Mouse (Mus musculus) megakaryocyte progenitor cell, adult 5-6 weeks (primary cell): Measurements from ENCODE around the gene Ak3. TPM values are rescaled to one million over a fixed set of nuclear protein-coding genes. Genes with fewer than 3 reads are reported as not detected.
A peak's percentile ranks its signal among the peaks of the same experiment; 100 is the strongest.
"Not testable (repeated sequence)": the region's sequence is repeated elsewhere in the genome, so short reads cannot be mapped to it uniquely, and the experiment has no call there.

Experiments
- ATAC-seq: replicated peaks from 2 replicates; pipeline ENCODE4 v1.8.0; 2016; ENCODE audit warnings: mild to moderate bottlenecking, moderate TSS enrichment, inconsistent platforms; ENCODE audit not compliant: poor library complexity
- total RNA-seq, 2 experiments: library from RNA; stranded (forward) in 1 of 2; stranded (reverse) in 1 of 2; fragments of 157-497, 149-512 nt in 1 of 2; fragments of 200-1000 nt in 1 of 2; gene quantifications; 2 replicates each; pipeline versions ENCODE4 v1.2.3 to v1.2.4; 2015 to 2017

Ak3 gene
- total RNA-seq, 2 experiments from 2014 or later: 22.3 to 50.1 TPM

GRCm38 (mm10) chr19:29044353-29044768 lies 3.4 kb downstream of the Ak3 start:
- ATAC-seq: no peak

GRCm38 (mm10) chr19:29042647-29043046 lies 5.1 kb downstream of the Ak3 start:
- ATAC-seq: peak; percentile 45

- no peak for ATAC-seq
Observed at GRCm38 (mm10) chr19:29042143-29042542, 5.6 kb downstream of the Ak3 start.

- no peak for ATAC-seq
Observed at GRCm38 (mm10) chr19:29040206-29040605, 7.6 kb downstream of the Ak3 start.

GRCm38 (mm10) chr19:29039334-29039733 lies 8.4 kb downstream of the Ak3 start:
- ATAC-seq: no peak

- no peak for ATAC-seq
Observed at GRCm38 (mm10) chr19:29037541-29037940, 10.2 kb downstream of the Ak3 start.

- no peak for ATAC-seq
Observed at GRCm38 (mm10) chr19:29037026-29037425, 10.7 kb downstream of the Ak3 start.

GRCm38 (mm10) chr19:29032662-29033061 lies 15.1 kb downstream of the Ak3 start:
- ATAC-seq: no peak

GRCm38 (mm10) chr19:29031788-29032187 lies 16.0 kb downstream of the Ak3 start:
- no peak for ATAC-seq

- peak; percentile 23; the same call in 1 of the 2 replicates for ATAC-seq
Observed at GRCm38 (mm10) chr19:29024391-29024947, 23.3 kb downstream of the Ak3 start.

- no peak for ATAC-seq
Observed at GRCm38 (mm10) chr19:29021754-29022345, 25.9 kb downstream of the Ak3 start.

- ATAC-seq: no peak; the same call in 1 of the 2 replicates
Observed at GRCm38 (mm10) chr19:29019647-29020046, 28.1 kb downstream of the Ak3 start.

GRCm38 (mm10) chr19:29016786-29017185 lies 31.0 kb downstream of the Ak3 start:
- ATAC-seq: no peak

GRCm38 (mm10) chr19:29016204-29016765 lies 31.5 kb downstream of the Ak3 start:
- no peak for ATAC-seq

- ATAC-seq: no peak
Observed at GRCm38 (mm10) chr19:29015410-29016203, 32.2 kb downstream of the Ak3 start.

GRCm38 (mm10) chr19:29014466-29015055 lies 33.2 kb downstream of the Ak3 start:
- ATAC-seq: no peak

GRCm38 (mm10) chr19:29011355-29011990 lies 36.3 kb downstream of the Ak3 start:
- peak; percentile 52 for ATAC-seq

- ATAC-seq: no peak
Observed at GRCm38 (mm10) chr19:29009046-29009445, 38.7 kb downstream of the Ak3 start.

- no peak for ATAC-seq
Observed at GRCm38 (mm10) chr19:29008069-29008706, 39.6 kb downstream of the Ak3 start.

- ATAC-seq: not testable (repeated sequence)
Observed at GRCm38 (mm10) chr19:29000321-29000720, 47.4 kb downstream of the Ak3 start.
